Mouse (Mus musculus): Measurements from ENCODE around the gene Arl16. TPM values are rescaled to one million over a fixed set of nuclear protein-coding genes. Genes with fewer than 3 reads are reported as not detected.

Arl16 gene
- polyA plus RNA-seq, 1 experiment: 10.7 TPM

GRCm38 (mm10) chr11:120490291-120491046, 23.1 kb upstream of the Arl16 start:
- TF ChIP-seq EP300 (IDR thresholded peaks at IDR 0.05; ENCODE audit: insufficient read depth, low read depth, low read length) (no peak), POLR2A (IDR thresholded peaks at IDR 0.05; ENCODE audit: insufficient read depth, low read length) (no peak), CTCF (IDR thresholded peaks at IDR 0.05; ENCODE audit: low read depth, low read length) (no peak)
- Histone ChIP-seq H3K9ac (ENCODE audit: low read depth, poor library complexity, severe bottlenecking) (peak overlapping the region; percentile 69; the same call in 1 of the 2 replicates), H3K36me3 (ENCODE audit: control insufficient read depth, insufficient read depth, low read length, poor library complexity, severe bottlenecking) (peaks cover 36% of the 10 kb centered on the region), H3K27me3 (ENCODE audit: control insufficient read depth, insufficient read depth, low read length, poor library complexity, severe bottlenecking) (no peaks in the 10 kb centered on the region), H3K4me3 (ENCODE audit: low read depth, low read length) (no peak overlapping the region), H3K9me3 (replicated peaks; ENCODE audit: control insufficient read depth, insufficient read depth, low read length, poor library complexity, severe bottlenecking) (no peaks in the 10 kb centered on the region), H3K27ac (ENCODE audit: insufficient read depth, low read length) (no peak overlapping the region), H3K4me1 (ENCODE audit: control insufficient read depth, insufficient read depth, low read length) (peaks cover 2% of the 10 kb centered on the region)

- H3K4me1 ChIP-seq (ENCODE audit: control insufficient read depth, insufficient read depth, low read length): peaks cover 2% of the 10 kb centered on the region
- H3K27ac ChIP-seq (ENCODE audit: insufficient read depth, low read length): no peak overlapping the region
- H3K4me3 ChIP-seq (ENCODE audit: low read depth, low read length): no peak overlapping the region
- no peaks in the 10 kb centered on the region for H3K9me3 ChIP-seq (replicated peaks; ENCODE audit: control insufficient read depth, insufficient read depth, low read length, poor library complexity, severe bottlenecking)
- H3K27me3 ChIP-seq (ENCODE audit: control insufficient read depth, insufficient read depth, low read length, poor library complexity, severe bottlenecking): no peaks in the 10 kb centered on the region
- H3K9ac ChIP-seq (ENCODE audit: low read depth, poor library complexity, severe bottlenecking): no peak overlapping the region
- 0 out of 2 replicates have a peak, but pooled peaks have one; percentile 24 for TF ChIP-seq EP300 (IDR thresholded peaks at IDR 0.05; ENCODE audit: insufficient read depth, low read depth, low read length)
- no peak for TF ChIP-seq POLR2A (IDR thresholded peaks at IDR 0.05; ENCODE audit: insufficient read depth, low read length)
- TF ChIP-seq CTCF (IDR thresholded peaks at IDR 0.05; ENCODE audit: low read depth, low read length): peak; percentile 78
- peaks cover 32% of the 10 kb centered on the region for H3K36me3 ChIP-seq (ENCODE audit: control insufficient read depth, insufficient read depth, low read length, poor library complexity, severe bottlenecking)
Observed at GRCm38 (mm10) chr11:120489054-120489761, 21.8 kb upstream of the Arl16 start.

GRCm38 (mm10) chr11:120488516-120488915, 21.1 kb upstream of the Arl16 start:
- H3K4me3 ChIP-seq (ENCODE audit: low read depth, low read length): no peak overlapping the region
- H3K27me3 ChIP-seq (ENCODE audit: control insufficient read depth, insufficient read depth, low read length, poor library complexity, severe bottlenecking): no peaks in the 10 kb centered on the region
- H3K9me3 ChIP-seq (replicated peaks; ENCODE audit: control insufficient read depth, insufficient read depth, low read length, poor library complexity, severe bottlenecking): no peaks in the 10 kb centered on the region
- H3K4me1 ChIP-seq (ENCODE audit: control insufficient read depth, insufficient read depth, low read length): peaks cover 2% of the 10 kb centered on the region
- no peak overlapping the region for H3K9ac ChIP-seq (ENCODE audit: low read depth, poor library complexity, severe bottlenecking)
- TF ChIP-seq CTCF (IDR thresholded peaks at IDR 0.05; ENCODE audit: low read depth, low read length): no peak
- no peak for TF ChIP-seq POLR2A (IDR thresholded peaks at IDR 0.05; ENCODE audit: insufficient read depth, low read length)
- no peak for TF ChIP-seq EP300 (IDR thresholded peaks at IDR 0.05; ENCODE audit: insufficient read depth, low read depth, low read length)
- H3K27ac ChIP-seq (ENCODE audit: insufficient read depth, low read length): no peak overlapping the region
- peaks cover 32% of the 10 kb centered on the region for H3K36me3 ChIP-seq (ENCODE audit: control insufficient read depth, insufficient read depth, low read length, poor library complexity, severe bottlenecking)

- no peak for TF ChIP-seq EP300 (IDR thresholded peaks at IDR 0.05; ENCODE audit: insufficient read depth, low read depth, low read length)
- TF ChIP-seq POLR2A (IDR thresholded peaks at IDR 0.05; ENCODE audit: insufficient read depth, low read length): no peak
- TF ChIP-seq CTCF (IDR thresholded peaks at IDR 0.05; ENCODE audit: low read depth, low read length): no peak
- Histone ChIP-seq H3K4me1 (ENCODE audit: control insufficient read depth, insufficient read depth, low read length) (peaks cover 2% of the 10 kb centered on the region), H3K9ac (ENCODE audit: low read depth, poor library complexity, severe bottlenecking) (peak overlapping the region; percentile 87), H3K9me3 (replicated peaks; ENCODE audit: control insufficient read depth, insufficient read depth, low read length, poor library complexity, severe bottlenecking) (no peaks in the 10 kb centered on the region), H3K27ac (ENCODE audit: insufficient read depth, low read length) (0 out of 2 replicates have a peak overlapping the region, but pooled peaks have one; percentile 5), H3K27me3 (ENCODE audit: control insufficient read depth, insufficient read depth, low read length, poor library complexity, severe bottlenecking) (no peaks in the 10 kb centered on the region), H3K36me3 (ENCODE audit: control insufficient read depth, insufficient read depth, low read length, poor library complexity, severe bottlenecking) (peaks cover 32% of the 10 kb centered on the region), H3K4me3 (ENCODE audit: low read depth, low read length) (peak overlapping the region; percentile 97)
Observed at GRCm38 (mm10) chr11:120485251-120485650, 17.8 kb upstream of the Arl16 start.

GRCm38 (mm10) chr11:120484265-120484981, 17.0 kb upstream of the Arl16 start, which contains the start of gene Mrpl12:
Gene Mrpl12 (plus strand): TSS chr11:120484613.
- H3K27ac ChIP-seq (ENCODE audit: insufficient read depth, low read length): peak within 1 kb of the TSS; percentile 42
- H3K9me3 ChIP-seq (replicated peaks; ENCODE audit: control insufficient read depth, insufficient read depth, low read length, poor library complexity, severe bottlenecking): no peaks in the 10 kb centered on the region
- H3K4me1 ChIP-seq (ENCODE audit: control insufficient read depth, insufficient read depth, low read length): peaks cover under 1% of the 10 kb centered on the region
- peak within 1 kb of the TSS; percentile 87 for H3K9ac ChIP-seq (ENCODE audit: low read depth, poor library complexity, severe bottlenecking)
- peak within 1 kb of the TSS; percentile 97 for H3K4me3 ChIP-seq (ENCODE audit: low read depth, low read length)
- TF ChIP-seq EP300 (IDR thresholded peaks at IDR 0.05; ENCODE audit: insufficient read depth, low read depth, low read length) (0 out of 2 replicates have a peak, but pooled peaks have one; percentile 14), POLR2A (IDR thresholded peaks at IDR 0.05; ENCODE audit: insufficient read depth, low read length) (peak; percentile 48), CTCF (IDR thresholded peaks at IDR 0.05; ENCODE audit: low read depth, low read length) (no peak)
- H3K27me3 ChIP-seq (ENCODE audit: control insufficient read depth, insufficient read depth, low read length, poor library complexity, severe bottlenecking): no peaks in the 10 kb centered on the region
- H3K36me3 ChIP-seq (ENCODE audit: control insufficient read depth, insufficient read depth, low read length, poor library complexity, severe bottlenecking): peaks cover 31% of the 10 kb centered on the region
